Mouse (Mus musculus) megakaryocyte, embryonic 14.5 days (primary cell): Measurements from ENCODE around the gene Gfpt2.

ENCODE experiments used
- FLI1 ChIP-seq: IDR thresholded peaks from 2 replicates; pipeline ENCODE4 v1.6.1; 2012; ENCODE audit warnings: low read length, inconsistent platforms, mixed read lengths
- GATA1 ChIP-seq: IDR thresholded peaks from 3 replicates; pipeline ENCODE4 v1.6.1; 2012; ENCODE audit warnings: mixed read lengths, low read length, inconsistent platforms, borderline replicate concordance

DNA sequence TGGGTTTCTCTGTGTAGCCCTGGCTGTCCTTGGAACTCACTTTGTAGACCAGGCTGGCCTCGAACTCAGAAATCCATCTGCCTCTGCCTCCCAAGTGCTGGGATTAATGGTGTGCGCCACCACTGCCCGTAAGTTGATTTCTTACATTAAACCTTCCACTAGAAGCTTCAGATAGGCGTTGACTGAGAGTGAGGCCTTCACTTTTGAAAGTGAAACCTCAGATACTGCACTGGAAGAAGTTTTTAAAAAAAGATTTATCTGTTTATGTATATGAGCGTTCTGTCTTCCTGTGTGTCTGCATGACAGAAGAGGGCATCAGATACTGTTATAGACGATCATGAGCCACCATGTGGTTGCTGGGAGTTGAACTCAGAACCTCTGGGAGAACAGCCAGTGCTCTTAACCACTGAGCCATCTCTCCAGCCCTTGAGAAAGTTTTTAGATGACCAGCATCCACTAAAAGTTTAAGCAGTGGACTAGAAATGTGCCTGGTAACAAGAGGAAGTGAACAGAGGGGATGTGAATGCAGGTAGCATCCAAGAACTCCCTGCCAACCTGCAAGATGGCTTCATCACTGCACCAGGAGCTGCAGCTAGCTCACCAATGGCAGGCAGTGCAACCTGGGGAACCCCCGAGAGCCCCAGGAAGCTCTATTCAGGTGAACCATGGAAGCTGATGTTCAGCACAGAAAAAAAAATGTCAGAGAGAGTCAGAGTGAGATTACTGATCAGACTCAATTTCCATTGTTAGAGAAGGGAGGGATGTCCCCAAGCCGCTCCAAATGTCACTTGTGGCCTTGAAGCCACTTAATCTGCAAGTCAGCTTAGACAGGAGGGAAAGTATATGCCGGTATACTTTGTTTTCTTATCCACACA, 23.1 kb upstream of the Gfpt2 start:
- no peak for TF ChIP-seq GATA1
- no peak for TF ChIP-seq FLI1
